Mouse (Mus musculus) adrenal gland, postnatal 14 days (tissue): Measurements from ENCODE around the gene Adamts10. TPM values are rescaled to one million over a fixed set of nuclear protein-coding genes. Genes with fewer than 3 reads are reported as not detected.

ENCODE experiments used
- DNase-seq: peaks from one replicate; pipeline ENCODE4 v3.0.0; 2021; ENCODE audit warnings: mixed read lengths
- long read RNA-seq, 2 experiments: library from polyadenylated mRNA; stranded (forward); transcript quantifications; one replicate each; pipeline ENCODE4 v2.0.0; 2021
- total RNA-seq: library from RNA; stranded (reverse); gene quantifications from 2 replicates; pipeline ENCODE4 v1.2.3, GENCODE M21; 2021

Gene Adamts10
- 39.9 and 51.3 TPM in 2 replicates for total RNA-seq
- long read RNA-seq, experiment 1, full-length matches to known transcripts: 5 of 26 reads
- long read RNA-seq, experiment 1, partial matches to known transcripts: 4 of 26 reads
- long read RNA-seq, experiment 1, other reads (novel, unspliced or antisense): 17 of 26 reads
- long read RNA-seq, experiment 2, full-length matches to known transcripts: 6 of 26 reads
- long read RNA-seq, experiment 2, partial matches to known transcripts: 8 of 26 reads
- long read RNA-seq, experiment 2, other reads (novel, unspliced or antisense): 12 of 26 reads

GRCm38 (mm10) chr17:33523918-33524755 is at the start of gene Adamts10:
Gene Adamts10 (plus strand): TSS chr17:33524204.
- DNase-seq: peak; percentile 90

GRCm38 (mm10) chr17:33484020-33484419 is 40.0 kb upstream of the Adamts10 start:
- peak; percentile 8 for DNase-seq

GRCm38 (mm10) chr17:33487211-33487610 is 36.8 kb upstream of the Adamts10 start:
- no peak for DNase-seq

GRCm38 (mm10) chr17:33487652-33488051 is 36.4 kb upstream of the Adamts10 start:
- peak; percentile 18 for DNase-seq

GRCm38 (mm10) chr17:33491371-33491770 is 32.6 kb upstream of the Adamts10 start:
- no peak for DNase-seq

GRCm38 (mm10) chr17:33493065-33493464 is 30.9 kb upstream of the Adamts10 start:
- peak; percentile 40 for DNase-seq

GRCm38 (mm10) chr17:33494586-33494985 is 29.4 kb upstream of the Adamts10 start:
- peak; percentile 10 for DNase-seq

- DNase-seq: no peak
Measured at GRCm38 (mm10) chr17:33498918-33499317, 25.1 kb upstream of the Adamts10 start.

- DNase-seq: no peak
Measured at GRCm38 (mm10) chr17:33508386-33508785, 15.6 kb upstream of the Adamts10 start.

GRCm38 (mm10) chr17:33510172-33510571 is 13.8 kb upstream of the Adamts10 start:
- DNase-seq: no peak

- DNase-seq: no peak
Measured at GRCm38 (mm10) chr17:33512441-33513415, 11.3 kb upstream of the Adamts10 start.

GRCm38 (mm10) chr17:33513874-33514273 is 10.1 kb upstream of the Adamts10 start:
- no peak for DNase-seq

GRCm38 (mm10) chr17:33520366-33520765 is 3.6 kb upstream of the Adamts10 start:
- no peak for DNase-seq

GRCm38 (mm10) chr17:33523431-33523917 is 530 bp upstream of the Adamts10 start:
- DNase-seq: peak; percentile 39

GRCm38 (mm10) chr17:33524806-33525373 is 886 bp downstream of the Adamts10 start:
- DNase-seq: no peak

- DNase-seq: no peak
Measured at GRCm38 (mm10) chr17:33526506-33526905, 2.5 kb downstream of the Adamts10 start.

- peak; percentile 58 for DNase-seq
Measured at GRCm38 (mm10) chr17:33539106-33539675, 15.2 kb downstream of the Adamts10 start.

- DNase-seq: no peak
Measured at GRCm38 (mm10) chr17:33539878-33540277, 15.9 kb downstream of the Adamts10 start.

GRCm38 (mm10) chr17:33549212-33549611 is 25.2 kb downstream of the Adamts10 start:
- DNase-seq: no peak

GRCm38 (mm10) chr17:33550388-33550787 is 26.4 kb downstream of the Adamts10 start:
- DNase-seq: no peak

- DNase-seq: no peak
Measured at GRCm38 (mm10) chr17:33552113-33552512, 28.1 kb downstream of the Adamts10 start.
